Mouse (Mus musculus): Measurements from ENCODE around the gene Arpc1a.
"Not testable (repeated sequence)": the region's sequence is repeated elsewhere in the genome, so short reads cannot be mapped to it uniquely, and the experiment has no call there.

The Arpc1a gene

GRCm38 (mm10) chr5:145104328-145104727, 20.7 kb downstream of the Arpc1a start:
- DNase-seq (ENCODE audit: low spot score), result no peak

GRCm38 (mm10) chr5:145105694-145106275, 22.2 kb downstream of the Arpc1a start:
- no peak for DNase-seq (ENCODE audit: low spot score)

- DNase-seq (ENCODE audit: low spot score), result no peak
Observed at GRCm38 (mm10) chr5:145110401-145110800, 26.8 kb downstream of the Arpc1a start.

GRCm38 (mm10) chr5:145112566-145112965, 28.9 kb downstream of the Arpc1a start:
- DNase-seq (ENCODE audit: low spot score), result no peak

GRCm38 (mm10) chr5:145113416-145113815, 29.8 kb downstream of the Arpc1a start:
- no peak for DNase-seq (ENCODE audit: low spot score)

- no peak for DNase-seq (ENCODE audit: low spot score)
Observed at GRCm38 (mm10) chr5:145114071-145114605, 30.5 kb downstream of the Arpc1a start, which contains the start of gene Arpc1b. Arpc1b (plus strand) TSS chr5:145114215.

- no peak for DNase-seq (ENCODE audit: low spot score)
Observed at GRCm38 (mm10) chr5:145114606-145115473, 31.2 kb downstream of the Arpc1a start.

GRCm38 (mm10) chr5:145115736-145116135, 32.1 kb downstream of the Arpc1a start:
- DNase-seq (ENCODE audit: low spot score), result no peak

GRCm38 (mm10) chr5:145116316-145116715, 32.7 kb downstream of the Arpc1a start:
- no peak for DNase-seq (ENCODE audit: low spot score)

GRCm38 (mm10) chr5:145116916-145117315, 33.3 kb downstream of the Arpc1a start:
- DNase-seq (ENCODE audit: low spot score), result no peak

GRCm38 (mm10) chr5:145118005-145118404, 34.4 kb downstream of the Arpc1a start:
- DNase-seq (ENCODE audit: low spot score), result no peak

- no peak for DNase-seq (ENCODE audit: low spot score)
Observed at GRCm38 (mm10) chr5:145118461-145118860, 34.8 kb downstream of the Arpc1a start.

- no peak for DNase-seq (ENCODE audit: low spot score)
Observed at GRCm38 (mm10) chr5:145119385-145119784, 35.8 kb downstream of the Arpc1a start.

- no peak for DNase-seq (ENCODE audit: low spot score)
Observed at GRCm38 (mm10) chr5:145120921-145121320, 37.3 kb downstream of the Arpc1a start.

GRCm38 (mm10) chr5:145123396-145123795, 39.8 kb downstream of the Arpc1a start:
- DNase-seq (ENCODE audit: low spot score), result no peak

GRCm38 (mm10) chr5:145126580-145126979, 43.0 kb downstream of the Arpc1a start:
- DNase-seq (ENCODE audit: low spot score), result no peak

- DNase-seq (ENCODE audit: low spot score), result no peak
Observed at GRCm38 (mm10) chr5:145129124-145129523, 45.5 kb downstream of the Arpc1a start.

GRCm38 (mm10) chr5:145129773-145130172, 46.1 kb downstream of the Arpc1a start:
- not testable (repeated sequence) for DNase-seq (ENCODE audit: low spot score)

GRCm38 (mm10) chr5:145130191-145130590, 46.6 kb downstream of the Arpc1a start:
- DNase-seq (ENCODE audit: low spot score), result peak; percentile 45

- DNase-seq (ENCODE audit: low spot score), result no peak
Observed at GRCm38 (mm10) chr5:145130995-145131394, 47.4 kb downstream of the Arpc1a start.

- DNase-seq (ENCODE audit: low spot score), result not testable (repeated sequence)
Observed at GRCm38 (mm10) chr5:145133275-145133674, 49.6 kb downstream of the Arpc1a start.

GRCm38 (mm10) chr5:145138836-145139235, 55.2 kb downstream of the Arpc1a start:
- no peak for DNase-seq (ENCODE audit: low spot score)

Data from layer of hippocampus, adult 9-10 months (tissue).